Mouse (Mus musculus) embryonic facial prominence, embryonic 11.5 days (tissue): ENCODE measurements around the gene Tmbim4. TPM values are rescaled to one million over a fixed set of nuclear protein-coding genes. Genes with fewer than 3 reads are reported as not detected.
"Not testable (repeated sequence)": the region's sequence is repeated elsewhere in the genome, so short reads cannot be mapped to it uniquely, and the experiment has no call there.

Experiments
- ATAC-seq: fragments of 200-750 bp; cut with Nextera tagmentation; replicated peaks from 2 replicates; pipeline ENCODE4 v1.8.0; 2017; ENCODE audit warnings: low read depth; ENCODE audit not compliant: insufficient number of reproducible peaks, low FRiP score, low TSS enrichment
- DNase-seq: peaks from one replicate; pipeline ENCODE4 v3.0.0-alpha.2; 2015; ENCODE audit warnings: low spot score
- H3K27ac ChIP-seq: fragments of 300-500 bp; sonication (generic); replicated peaks from 2 replicates; pipeline ENCODE4 v1.5.1; 2014; ENCODE audit warnings: mild to moderate bottlenecking, low read depth, low read length, control low read depth
- H3K27me3 ChIP-seq: fragments of 300-500 bp; sonication (generic); 2 replicates; pipeline ENCODE4 v1.6.1; 2014; ENCODE audit warnings: mild to moderate bottlenecking, low read length, moderate library complexity, mixed read lengths; ENCODE audit not compliant: control insufficient read depth, insufficient read depth
- H3K36me3 ChIP-seq: fragments of 300-500 bp; sonication (generic); replicated peaks from 2 replicates; pipeline ENCODE4 v1.6.1; 2014; ENCODE audit warnings: low read depth, mild to moderate bottlenecking, low read length, moderate library complexity, mixed read lengths; ENCODE audit not compliant: control insufficient read depth, insufficient read depth
- H3K4me1 ChIP-seq: fragments of 300-500 bp; sonication (generic); 2 replicates; pipeline ENCODE4 v1.6.1; 2014; ENCODE audit warnings: low read length, mixed read lengths; ENCODE audit not compliant: control insufficient read depth, insufficient read depth
- H3K4me2 ChIP-seq: fragments of 300-500 bp; sonication (generic); 2 replicates; pipeline ENCODE4 v1.6.1; 2014; ENCODE audit warnings: low read depth, mild to moderate bottlenecking, control low read depth, low read length, moderate library complexity
- H3K4me3 ChIP-seq: fragments of 300-500 bp; sonication (generic); 2 replicates; pipeline ENCODE4 v1.5.1; 2014; ENCODE audit warnings: low read depth, low read length, control low read depth
- H3K9ac ChIP-seq: fragments of 300-500 bp; sonication (generic); replicated peaks from 2 replicates; pipeline ENCODE4 v1.6.1; 2014; ENCODE audit warnings: mild to moderate bottlenecking, control low read depth, low read length
- H3K9me3 ChIP-seq: fragments of 300-500 bp; sonication (generic); replicated peaks from 2 replicates; pipeline ENCODE4 v1.6.1; 2016; ENCODE audit warnings: mild to moderate bottlenecking, low read length, inconsistent platforms, mixed read lengths; ENCODE audit not compliant: control insufficient read depth
- WGBS: fragments of 180-500 bp; shearing (Covaris S2); extraction: QIAGEN DNeasy Blood & Tissue Kit; methylation state at CpG from one replicate; pipeline ENCODE4 v1.1.7; 2014; 5-methylcytosine and 5-hydroxymethylcytosine counted together
- polyA plus RNA-seq: library from polyadenylated mRNA; unstranded; fragments of >200 nt; fragmentation: Nextera tagmentation; extraction: Ambion mirVana; gene quantifications from 2 replicates; pipeline ENCODE4 v1.2.1, GENCODE M21; 2014

Gene Tmbim4
- polyA plus RNA-seq, 1 experiment from 2014 or later, result 68.5 TPM

DNA sequence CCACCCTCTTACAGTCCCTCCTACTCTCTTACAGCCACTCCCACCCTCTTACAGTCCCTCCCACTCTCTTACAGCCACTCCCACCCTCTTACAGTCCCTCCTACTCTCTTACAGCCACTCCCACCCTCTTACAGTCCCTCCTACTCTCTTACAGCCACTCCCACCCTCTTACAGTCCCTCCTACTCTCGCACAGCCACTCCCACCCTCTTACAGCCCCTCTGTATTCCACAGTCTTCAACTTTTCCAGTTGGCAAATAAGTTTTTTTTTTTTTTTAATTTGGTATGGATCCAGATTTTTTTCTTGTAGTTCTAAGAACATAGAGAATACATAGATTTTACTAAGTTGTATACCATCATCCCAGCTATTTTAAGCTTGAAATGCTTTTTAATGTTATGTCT, 15.7 kb downstream of the Tmbim4 start:
- H3K4me3 ChIP-seq, H3K36me3 ChIP-seq, H3K27me3 ChIP-seq, DNase-seq, H3K9me3 ChIP-seq, H3K9ac ChIP-seq, H3K4me1 ChIP-seq, H3K27ac ChIP-seq, H3K4me2 ChIP-seq, ATAC-seq: not testable (repeated sequence)
- WGBS, result 95% methylated on average over 1 of the region's 1 CpGs

DNA sequence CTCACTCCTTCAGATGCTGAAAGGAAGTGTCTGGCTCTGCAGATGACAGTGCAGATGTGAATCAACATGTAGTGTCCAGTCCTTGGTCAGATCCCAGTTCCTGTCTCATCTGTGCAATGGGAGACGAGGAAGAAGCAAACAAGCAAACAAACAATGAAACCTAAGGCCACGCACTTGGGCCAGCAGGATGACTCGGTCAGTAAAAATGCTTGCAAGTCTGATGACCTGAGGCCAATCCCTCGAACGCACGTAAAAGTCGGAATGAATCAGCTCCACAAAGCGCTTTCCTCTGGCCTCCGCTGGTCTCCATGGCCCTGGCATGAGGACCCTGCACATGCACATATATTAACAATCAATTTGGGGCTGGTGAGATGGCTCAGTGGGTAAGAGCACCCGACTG, 17.6 kb downstream of the Tmbim4 start:
- Histone ChIP-seq H3K4me1 (no peaks in the 10 kb centered on the region), H3K27me3 (no peaks in the 10 kb centered on the region), H3K9ac (no peak overlapping the region), H3K4me2 (no peak overlapping the region), H3K9me3 (no peaks in the 10 kb centered on the region), H3K4me3 (no peak overlapping the region), H3K36me3 (peaks cover 2% of the 10 kb centered on the region; the same call in 1 of the 2 replicates), H3K27ac (no peak overlapping the region)
- no peak for DNase-seq
- ATAC-seq, result no peak
- 88% methylated on average over 10 of the region's 10 CpGs for WGBS

- Histone ChIP-seq H3K36me3 (peaks cover 2% of the 10 kb centered on the region; the same call in 1 of the 2 replicates), H3K9me3 (no peaks in the 10 kb centered on the region), H3K9ac (no peak overlapping the region), H3K27me3 (no peaks in the 10 kb centered on the region), H3K27ac (no peak overlapping the region), H3K4me3 (no peak overlapping the region), H3K4me2 (no peak overlapping the region), H3K4me1 (no peaks in the 10 kb centered on the region)
- 85% methylated on average over 14 of the region's 14 CpGs for WGBS
- no peak for DNase-seq
- ATAC-seq, result no peak
Observed at GRCm38 (mm10) chr10:120219578-120220359, 18.4 kb downstream of the Tmbim4 start.

DNA sequence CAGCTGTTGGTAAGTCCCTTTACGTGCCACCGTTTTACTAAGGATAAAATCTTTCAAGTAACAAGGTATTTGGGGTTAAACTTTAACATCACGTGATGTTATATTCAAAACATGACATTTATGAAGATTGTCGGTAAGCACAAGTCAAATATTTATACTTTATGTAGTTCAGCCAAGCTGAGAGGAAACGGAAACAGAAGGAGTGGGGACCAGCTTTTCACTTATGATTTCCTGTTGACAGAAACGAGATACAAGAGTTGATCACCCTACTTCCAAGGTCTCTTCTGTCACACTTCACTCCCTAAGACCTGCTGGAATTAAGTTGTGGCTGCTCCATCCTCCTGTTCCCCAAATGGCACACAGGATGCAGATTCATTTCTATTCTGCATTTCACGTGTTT, 19.4 kb downstream of the Tmbim4 start:
- Histone ChIP-seq H3K9me3 (no peaks in the 10 kb centered on the region), H3K27me3 (no peaks in the 10 kb centered on the region), H3K4me1 (no peaks in the 10 kb centered on the region), H3K27ac (no peak overlapping the region), H3K9ac (no peak overlapping the region), H3K4me3 (no peak overlapping the region), H3K36me3 (peaks cover 2% of the 10 kb centered on the region; the same call in 1 of the 2 replicates), H3K4me2 (no peak overlapping the region)
- no peak for ATAC-seq
- DNase-seq, result no peak
- 82% methylated on average over 7 of the region's 7 CpGs for WGBS

DNA sequence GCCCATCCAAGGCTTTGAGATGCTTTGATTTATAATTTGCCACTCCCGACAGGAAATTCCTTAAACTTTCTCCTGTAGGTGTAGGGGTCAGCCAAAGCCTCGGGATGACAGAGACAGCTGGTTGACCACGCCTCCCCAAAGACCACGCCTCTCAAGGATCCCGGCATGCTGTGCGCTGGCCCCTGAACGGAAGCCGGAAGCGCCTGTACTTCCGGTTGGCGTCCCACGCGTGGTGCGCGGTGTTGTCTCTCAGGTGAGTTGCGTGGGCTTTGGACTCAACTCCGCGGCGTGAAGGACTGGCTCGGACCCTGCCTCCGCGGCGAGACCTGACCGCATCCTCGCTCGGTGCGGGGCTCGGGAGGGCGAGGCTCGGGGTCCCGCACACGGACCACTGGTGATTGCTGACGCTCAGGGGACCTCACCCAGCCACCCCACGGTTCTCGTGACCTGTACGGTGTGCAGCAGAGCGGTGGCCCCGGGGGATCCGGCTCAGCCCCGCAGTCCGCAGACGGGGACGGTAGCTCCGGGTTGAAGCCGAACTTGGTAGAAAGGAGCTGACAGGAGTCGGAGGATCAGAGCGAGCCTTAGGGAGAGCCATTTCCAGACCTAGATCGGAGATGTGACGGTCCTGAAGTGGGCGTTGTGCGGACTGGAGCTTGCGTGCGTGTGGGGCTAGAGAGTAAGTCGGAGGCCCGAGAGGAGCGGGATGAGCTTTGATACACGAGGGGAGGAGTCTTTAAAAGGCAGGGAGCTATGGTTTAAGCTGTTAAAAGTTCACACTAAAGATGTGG, 25.7 kb downstream of the Tmbim4 start, which contains the start of gene Llph:
Gene Llph, plus strand, starts transcription at position 200 of the 791 bp plus-strand sequence.
- Histone ChIP-seq H3K27ac (no peak within 1 kb of the TSS), H3K4me1 (no peaks in the 10 kb centered on the region)

GRCm38 (mm10) chr10:120231718-120232117, 30.3 kb downstream of the Tmbim4 start:
- H3K4me2 ChIP-seq, result no peak overlapping the region
- H3K36me3 ChIP-seq, result 0 out of 2 replicates have a peak, but pooled peaks cover 6% of the 10 kb centered on the region
- 28% methylated on average over 5 of the region's 5 CpGs for WGBS
- H3K4me3 ChIP-seq, result no peak overlapping the region
- no peaks in the 10 kb centered on the region for H3K9me3 ChIP-seq
- DNase-seq (peak; percentile 80), ATAC-seq (no peak)
- H3K9ac ChIP-seq, result no peak overlapping the region
- H3K27me3 ChIP-seq, result no peaks in the 10 kb centered on the region
- no peaks in the 10 kb centered on the region for H3K4me1 ChIP-seq
- H3K27ac ChIP-seq, result no peak overlapping the region

More for the DNA sequence above, 25.7 kb downstream of the Tmbim4 start, which contains the start of gene Llph:
- Histone ChIP-seq H3K36me3 (0 out of 2 replicates have a peak, but pooled peaks cover 6% of the 10 kb centered on the region), H3K9ac (peak within 1 kb of the TSS; percentile 85), H3K4me2 (peak within 1 kb of the TSS; percentile 35), H3K4me3 (peak within 1 kb of the TSS; percentile 96), H3K27me3 (no peaks in the 10 kb centered on the region), H3K9me3 (no peaks in the 10 kb centered on the region)
- peak; percentile 84 for ATAC-seq
- WGBS, result under 1% methylated on average over 57 of the region's 57 CpGs
- peak; percentile 92 for DNase-seq

DNA sequence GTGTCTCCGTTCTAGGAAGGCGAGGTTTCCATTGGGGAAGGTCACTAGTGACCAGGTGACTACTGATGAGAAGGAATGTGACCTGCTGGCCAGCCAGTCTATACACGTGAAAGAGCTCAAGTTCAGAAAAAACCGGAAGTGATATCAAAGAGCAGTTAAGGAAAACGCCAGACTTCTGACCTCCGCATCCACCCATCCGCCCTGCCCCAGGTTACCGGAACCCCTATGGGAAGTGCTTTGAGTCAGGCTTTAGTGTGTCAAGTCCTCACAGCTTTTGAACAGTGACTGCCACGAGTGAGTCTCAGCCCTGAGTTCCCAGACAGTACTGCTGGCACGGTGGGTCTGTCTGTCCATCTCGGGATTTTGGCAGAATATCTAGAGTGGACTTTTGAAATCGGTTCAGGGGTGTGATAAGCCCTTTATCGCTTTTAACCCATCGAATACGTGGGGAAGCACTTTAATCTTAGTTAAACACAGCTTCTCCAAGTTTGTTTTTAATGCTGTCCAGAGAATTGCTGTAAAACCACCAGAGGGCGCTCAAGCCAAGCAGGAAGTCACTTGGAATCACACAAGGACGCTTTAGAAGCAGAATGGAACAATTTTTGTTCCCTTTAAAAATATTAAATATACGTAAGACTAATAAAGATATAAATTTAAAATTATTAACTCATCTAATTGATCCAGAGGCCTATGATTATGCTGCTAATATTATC, 32.4 kb downstream of the Tmbim4 start:
- Histone ChIP-seq H3K4me3 (no peak overlapping the region), H3K4me2 (no peak overlapping the region), H3K9me3 (no peaks in the 10 kb centered on the region), H3K36me3 (0 out of 2 replicates have a peak, but pooled peaks cover 2% of the 10 kb centered on the region), H3K27ac (no peak overlapping the region), H3K9ac (no peak overlapping the region), H3K27me3 (no peaks in the 10 kb centered on the region), H3K4me1 (no peaks in the 10 kb centered on the region)
- DNase-seq (peak; percentile 82), ATAC-seq (no peak)
- WGBS, result 27% methylated on average over 18 of the region's 18 CpGs
